ENCODE assay signal across 21 mouse cellular contexts in genomic region chrX:67061216-67061615, GRCm38 (mm10).
DNase-seq lines count a peak whose midpoint lies in the region; ATAC-seq and TF ChIP-seq lines count a peak whose summit lies in the region.
"Had no signal": no experiment of that assay in that cellular context is flagged by ENCODE, and none has a peak within 500 bp of the region (broad histone marks: within the 10 kb centered on the region; RNA-seq: fewer than 3 reads in every experiment).

No protein-coding gene starts in this region.

- H3K4me1 ChIP-seq in hindbrain, postnatal 0 days (ENCODE audit: insufficient read depth, low read length), result no peaks in the 10 kb centered on the region
- no peaks in the 10 kb centered on the region for H3K4me1 ChIP-seq in hindbrain, embryonic 13.5 days (replicated peaks)
- H3K4me1 ChIP-seq: embryonic facial prominence, embryonic 15.5 days; hindbrain, embryonic 15.5 days; lung, embryonic 15.5 days; neural tube, embryonic 15.5 days; stomach, embryonic 15.5 days had no signal

- peak; percentile 43; the same call in 1 of the 2 replicates for ATAC-seq in hindbrain, postnatal 0 days
- no peak for ATAC-seq in hindbrain, embryonic 13.5 days (ENCODE audit: low FRiP score)
- ATAC-seq in erythroblast, adult 5-6 weeks (replicated peaks; ENCODE audit: low FRiP score, poor library complexity, severe bottlenecking), result no peak
- ATAC-seq in activated CD4-positive, CD25-positive, alpha-beta regulatory T cell, adult 4 months, result no peak
- ATAC-seq: forebrain, embryonic 16.5 days; midbrain, embryonic 16.5 days had no signal

- H3K4me3 ChIP-seq in hindbrain, postnatal 0 days (ENCODE audit: low read length), result no peak overlapping the region
- H3K4me3 ChIP-seq in hindbrain, embryonic 13.5 days, result no peak overlapping the region
- H3K4me3 ChIP-seq: embryonic facial prominence, embryonic 15.5 days; hindbrain, embryonic 15.5 days; lung, embryonic 15.5 days; neural tube, embryonic 15.5 days; stomach, embryonic 15.5 days had no signal

- no peaks in the 10 kb centered on the region for H3K9me3 ChIP-seq in hindbrain, postnatal 0 days (ENCODE audit: low read length)
- H3K9me3 ChIP-seq in hindbrain, embryonic 13.5 days, result no peaks in the 10 kb centered on the region
- H3K9me3 ChIP-seq: embryonic facial prominence, embryonic 15.5 days; G1E; hindbrain, embryonic 15.5 days; lung, embryonic 15.5 days; neural tube, embryonic 15.5 days; stomach, embryonic 15.5 days had no signal

- H3K9ac ChIP-seq in hindbrain, postnatal 0 days (replicated peaks; ENCODE audit: low read length), result no peak overlapping the region
- H3K9ac ChIP-seq in hindbrain, embryonic 13.5 days, result no peak overlapping the region
- H3K9ac ChIP-seq: embryonic facial prominence, embryonic 15.5 days; hindbrain, embryonic 15.5 days; lung, embryonic 15.5 days; neural tube, embryonic 15.5 days; stomach, embryonic 15.5 days had no signal

- intact Hi-C loops in left cerebral cortex, postnatal 25 days (cut with DNase I), result no loop called here

- peak; percentile 41 for DNase-seq in hindbrain, postnatal 0 days (ENCODE audit: low spot score)
- peak; percentile 75 for DNase-seq in cerebellum, adult 11 months
- DNase-seq in cerebellum, postnatal 14 days, result peak; percentile 80 to 82
- DNase-seq in left cerebral cortex, postnatal 25 days (ENCODE audit: low spot score in 2 of 2), result peak; percentile 4 to 45
- DNase-seq in adrenal gland, adult 2 months, result no peak
- DNase-seq: adrenal gland, postnatal 36 days; heart, adult 11 months; kidney, adult 2 months; liver; thymus, postnatal 14 days had no signal

- H3K27me3 ChIP-seq in hindbrain, postnatal 0 days (ENCODE audit: insufficient read depth, low read length), result no peaks in the 10 kb centered on the region
- no peaks in the 10 kb centered on the region for H3K27me3 ChIP-seq in hindbrain, embryonic 13.5 days
- H3K27me3 ChIP-seq: embryonic facial prominence, embryonic 15.5 days; hindbrain, embryonic 15.5 days; lung, embryonic 15.5 days; neural tube, embryonic 15.5 days; stomach, embryonic 15.5 days had no signal

- H3K27ac ChIP-seq in hindbrain, postnatal 0 days, result no peak overlapping the region
- H3K27ac ChIP-seq in hindbrain, embryonic 13.5 days, result no peak overlapping the region
- H3K27ac ChIP-seq: embryonic facial prominence, embryonic 15.5 days; hindbrain, embryonic 15.5 days; lung, embryonic 15.5 days; neural tube, embryonic 15.5 days; stomach, embryonic 15.5 days had no signal

- H3K36me3 ChIP-seq in hindbrain, postnatal 0 days (ENCODE audit: insufficient read depth, low read length), result no peaks in the 10 kb centered on the region
- H3K36me3 ChIP-seq in hindbrain, embryonic 13.5 days, result no peaks in the 10 kb centered on the region
- H3K36me3 ChIP-seq: embryonic facial prominence, embryonic 15.5 days; G1E; hindbrain, embryonic 15.5 days; lung, embryonic 15.5 days; neural tube, embryonic 15.5 days; stomach, embryonic 15.5 days had no signal

- WGBS in hindbrain, postnatal 0 days, result 46% methylated on average over 4 of the region's 4 CpGs
- 65% methylated on average over 4 of the region's 4 CpGs for WGBS in hindbrain, embryonic 13.5 days

- no peak for TF ChIP-seq CTCF in hindbrain, postnatal 0 days (IDR thresholded peaks at IDR 0.05; ENCODE audit: low read depth)

- H3K4me2 ChIP-seq in hindbrain, postnatal 0 days (ENCODE audit: low read depth, low read length), result no peak overlapping the region
- H3K4me2 ChIP-seq in hindbrain, embryonic 13.5 days, result no peak overlapping the region
- H3K4me2 ChIP-seq: embryonic facial prominence, embryonic 15.5 days; hindbrain, embryonic 15.5 days; lung, embryonic 15.5 days; neural tube, embryonic 15.5 days; stomach, embryonic 15.5 days had no signal
